Mouse (Mus musculus): ENCODE results near the gene Esx1. TPM values are rescaled to one million over a fixed set of nuclear protein-coding genes. Genes with fewer than 3 reads are reported as not detected.
A peak's percentile ranks its signal among the peaks of the same experiment; 100 is the strongest.

Gene Esx1
- polyA plus RNA-seq (2016; fragmentation: Nextera tagmentation; extraction: Ambion mirVana) = 0.25 TPM in 1 of 2 replicates, not detected in the other

- Histone ChIP-seq H3K36me3 (no peaks in the 10 kb centered on the region), H3K4me3 (peak within 1 kb of the TSS; percentile 24)
These were observed at the start of gene Esx1 for GRCm38 (mm10) chrX:137121718-137122117. Esx1 (minus strand) TSS chrX:137122083.

GRCm38 (mm10) chrX:137170021-137170420 is 48.1 kb upstream of the Esx1 start:
- Histone ChIP-seq H3K4me3 (no peak overlapping the region), H3K27ac (no peak overlapping the region), H3K27me3 (ENCODE audit: insufficient read depth, poor library complexity, severe bottlenecking) (no peaks in the 10 kb centered on the region), H3K9me3 (no peaks in the 10 kb centered on the region), H3K36me3 (no peaks in the 10 kb centered on the region), H3K4me1 (no peaks in the 10 kb centered on the region)
- no peak for DNase-seq (ENCODE audit: low spot score)
- WGBS = 42% methylated on average over 7 of the region's 7 CpGs

More at GRCm38 (mm10) chrX:137121718-137122117, at the start of gene Esx1:
- H3K27ac ChIP-seq = no peak within 1 kb of the TSS
- H3K27me3 ChIP-seq (ENCODE audit: insufficient read depth, poor library complexity, severe bottlenecking) = peaks cover 84% of the 10 kb centered on the region
- no peak for DNase-seq (ENCODE audit: low spot score)
- 19% methylated on average over 16 of the region's 21 CpGs for WGBS
- no peaks in the 10 kb centered on the region for H3K4me1 ChIP-seq
- H3K9me3 ChIP-seq = no peaks in the 10 kb centered on the region

GRCm38 (mm10) chrX:137167658-137168057 is 45.8 kb upstream of the Esx1 start:
- Histone ChIP-seq H3K27ac (no peak overlapping the region), H3K9me3 (no peaks in the 10 kb centered on the region), H3K4me1 (no peaks in the 10 kb centered on the region), H3K36me3 (no peaks in the 10 kb centered on the region), H3K27me3 (ENCODE audit: insufficient read depth, poor library complexity, severe bottlenecking) (no peaks in the 10 kb centered on the region), H3K4me3 (no peak overlapping the region)
- 71% methylated on average over 7 of the region's 7 CpGs for WGBS
- no peak for DNase-seq (ENCODE audit: low spot score)

- no peaks in the 10 kb centered on the region for H3K36me3 ChIP-seq
- H3K27ac ChIP-seq = no peak overlapping the region
- 75% methylated on average over 3 of the region's 3 CpGs for WGBS
- H3K4me1 ChIP-seq = no peaks in the 10 kb centered on the region
- no peaks in the 10 kb centered on the region for H3K27me3 ChIP-seq (ENCODE audit: insufficient read depth, poor library complexity, severe bottlenecking)
- no peaks in the 10 kb centered on the region for H3K9me3 ChIP-seq
- H3K4me3 ChIP-seq = no peak overlapping the region
- DNase-seq (ENCODE audit: low spot score) = no peak
These were observed 43.7 kb upstream of the Esx1 start for GRCm38 (mm10) chrX:137165621-137166020.

- no peak overlapping the region for H3K4me3 ChIP-seq
- no peaks in the 10 kb centered on the region for H3K4me1 ChIP-seq
- no peaks in the 10 kb centered on the region for H3K36me3 ChIP-seq
- DNase-seq (ENCODE audit: low spot score) = no peak
- no peaks in the 10 kb centered on the region for H3K9me3 ChIP-seq
- H3K27me3 ChIP-seq (ENCODE audit: insufficient read depth, poor library complexity, severe bottlenecking) = no peaks in the 10 kb centered on the region
- no peak overlapping the region for H3K27ac ChIP-seq
- 49% methylated on average over 1 of the region's 1 CpGs for WGBS
These were observed 40.8 kb upstream of the Esx1 start for GRCm38 (mm10) chrX:137162700-137163099.

- H3K9me3 ChIP-seq = no peaks in the 10 kb centered on the region
- no peaks in the 10 kb centered on the region for H3K36me3 ChIP-seq
- H3K27ac ChIP-seq = no peak overlapping the region
- no peak overlapping the region for H3K4me3 ChIP-seq
- no peaks in the 10 kb centered on the region for H3K4me1 ChIP-seq
- 64% methylated on average over 3 of the region's 3 CpGs for WGBS
- H3K27me3 ChIP-seq (ENCODE audit: insufficient read depth, poor library complexity, severe bottlenecking) = no peaks in the 10 kb centered on the region
- DNase-seq (ENCODE audit: low spot score) = no peak
These were observed 39.1 kb upstream of the Esx1 start for GRCm38 (mm10) chrX:137160971-137161370.

GRCm38 (mm10) chrX:137149050-137149449 is 27.2 kb upstream of the Esx1 start:
- no peak overlapping the region for H3K27ac ChIP-seq
- no peak overlapping the region for H3K4me3 ChIP-seq
- no peaks in the 10 kb centered on the region for H3K27me3 ChIP-seq (ENCODE audit: insufficient read depth, poor library complexity, severe bottlenecking)
- 79% methylated on average over 11 of the region's 11 CpGs for WGBS
- no peaks in the 10 kb centered on the region for H3K9me3 ChIP-seq
- H3K36me3 ChIP-seq = no peaks in the 10 kb centered on the region
- no peaks in the 10 kb centered on the region for H3K4me1 ChIP-seq
- DNase-seq (ENCODE audit: low spot score) = no peak

- Histone ChIP-seq H3K9me3 (no peaks in the 10 kb centered on the region), H3K27me3 (ENCODE audit: insufficient read depth, poor library complexity, severe bottlenecking) (no peaks in the 10 kb centered on the region), H3K36me3 (no peaks in the 10 kb centered on the region), H3K4me1 (no peaks in the 10 kb centered on the region), H3K27ac (no peak overlapping the region), H3K4me3 (no peak overlapping the region)
- 39% methylated on average over 4 of the region's 4 CpGs for WGBS
- DNase-seq (ENCODE audit: low spot score) = no peak
These were observed 22.8 kb upstream of the Esx1 start for GRCm38 (mm10) chrX:137144674-137145073.

GRCm38 (mm10) chrX:137143726-137144125 is 21.8 kb upstream of the Esx1 start:
- H3K4me1 ChIP-seq = no peaks in the 10 kb centered on the region
- no peak overlapping the region for H3K4me3 ChIP-seq
- no peak overlapping the region for H3K27ac ChIP-seq
- H3K36me3 ChIP-seq = no peaks in the 10 kb centered on the region
- DNase-seq (ENCODE audit: low spot score) = no peak
- H3K27me3 ChIP-seq (ENCODE audit: insufficient read depth, poor library complexity, severe bottlenecking) = no peaks in the 10 kb centered on the region
- WGBS = 81% methylated on average over 4 of the region's 4 CpGs
- no peaks in the 10 kb centered on the region for H3K9me3 ChIP-seq

- no peaks in the 10 kb centered on the region for H3K9me3 ChIP-seq
- no peaks in the 10 kb centered on the region for H3K4me1 ChIP-seq
- H3K36me3 ChIP-seq = no peaks in the 10 kb centered on the region
- no peak overlapping the region for H3K4me3 ChIP-seq
- WGBS = 38% methylated on average over 2 of the region's 2 CpGs
- no peak overlapping the region for H3K27ac ChIP-seq
- DNase-seq (ENCODE audit: low spot score) = no peak
- H3K27me3 ChIP-seq (ENCODE audit: insufficient read depth, poor library complexity, severe bottlenecking) = no peaks in the 10 kb centered on the region
These were observed 20.7 kb upstream of the Esx1 start for GRCm38 (mm10) chrX:137142546-137142945.

- Histone ChIP-seq H3K27me3 (ENCODE audit: insufficient read depth, poor library complexity, severe bottlenecking) (no peaks in the 10 kb centered on the region), H3K27ac (no peak overlapping the region), H3K4me1 (no peaks in the 10 kb centered on the region), H3K36me3 (no peaks in the 10 kb centered on the region), H3K4me3 (no peak overlapping the region), H3K9me3 (no peaks in the 10 kb centered on the region)
- 11% methylated on average over 6 of the region's 6 CpGs for WGBS
- no peak for DNase-seq (ENCODE audit: low spot score)
These were observed 19.8 kb upstream of the Esx1 start for GRCm38 (mm10) chrX:137141669-137142068.

GRCm38 (mm10) chrX:137127542-137127941 is 5.7 kb upstream of the Esx1 start:
- peaks cover 55% of the 10 kb centered on the region for H3K27me3 ChIP-seq (ENCODE audit: insufficient read depth, poor library complexity, severe bottlenecking)
- no peaks in the 10 kb centered on the region for H3K4me1 ChIP-seq
- WGBS = 14% methylated on average over 17 of the region's 17 CpGs
- DNase-seq (ENCODE audit: low spot score) = no peak
- peak overlapping the region; percentile 29 for H3K4me3 ChIP-seq
- no peak overlapping the region for H3K27ac ChIP-seq
- H3K36me3 ChIP-seq = no peaks in the 10 kb centered on the region
- H3K9me3 ChIP-seq = no peaks in the 10 kb centered on the region

GRCm38 (mm10) chrX:137119675-137120423 is 2.0 kb downstream of the Esx1 start:
- no peaks in the 10 kb centered on the region for H3K4me1 ChIP-seq
- H3K27me3 ChIP-seq (ENCODE audit: insufficient read depth, poor library complexity, severe bottlenecking) = peaks cover 88% of the 10 kb centered on the region
- no peaks in the 10 kb centered on the region for H3K36me3 ChIP-seq
- H3K4me3 ChIP-seq = peak overlapping the region; percentile 42
- no peak for DNase-seq (ENCODE audit: low spot score)
- 16% methylated on average over 52 of the region's 52 CpGs for WGBS
- H3K9me3 ChIP-seq = no peaks in the 10 kb centered on the region
- H3K27ac ChIP-seq = no peak overlapping the region
